Mouse (Mus musculus) C2C12 (cell line): ENCODE measurements around the gene Cenpb. TPM values are rescaled to one million over a fixed set of nuclear protein-coding genes. Genes with fewer than 3 reads are reported as not detected.

Experiments used
- H3K27me3 ChIP-seq: one replicate; pipeline ENCODE4 v1.6.1; 2011; ENCODE audit not compliant: control insufficient read depth, insufficient read depth, insufficient read length
- H3K36me3 ChIP-seq: one replicate; pipeline ENCODE4 v1.6.1; 2011; ENCODE audit not compliant: control insufficient read depth, insufficient read depth
- H3K4me3 ChIP-seq: one replicate; pipeline ENCODE4 v1.5.1; 2011; ENCODE audit warnings: mild to moderate bottlenecking, control low read depth; ENCODE audit not compliant: poor library complexity, insufficient read depth, severe bottlenecking
- H3K79me2 ChIP-seq: one replicate; pipeline ENCODE4 v1.6.1; 2011; ENCODE audit not compliant: control insufficient read depth, insufficient read depth
- H3K79me3 ChIP-seq: one replicate; pipeline ENCODE4 v1.6.1; 2011; ENCODE audit warnings: low read depth, control low read depth
- H3ac ChIP-seq: one replicate; pipeline ENCODE3; 2011; ENCODE audit warnings: low read depth; ENCODE audit not compliant: control insufficient read depth, insufficient read length
- CEBPB ChIP-seq: IDR thresholded peaks from one replicate; pipeline ENCODE4 v1.6.1; 2011; ENCODE audit warnings: low read depth, mild to moderate bottlenecking, control low read depth, moderate library complexity
- CTCF ChIP-seq: IDR thresholded peaks from one replicate; pipeline ENCODE4 v1.5.1; 2011; ENCODE audit not compliant: control insufficient read depth, insufficient read depth, insufficient read length
- FOSL1 ChIP-seq: IDR thresholded peaks from one replicate; pipeline ENCODE4 v1.8.0; 2011; ENCODE audit warnings: mild to moderate bottlenecking, low read length; ENCODE audit not compliant: poor library complexity, insufficient read depth, severe bottlenecking
- MAX ChIP-seq: IDR thresholded peaks from one replicate; pipeline ENCODE4 v1.6.1; 2011; ENCODE audit warnings: mild to moderate bottlenecking, control low read depth
- MYOD1 ChIP-seq: IDR thresholded peaks from one replicate; pipeline ENCODE4 v1.6.1; 2011; ENCODE audit warnings: low read depth; ENCODE audit not compliant: control insufficient read depth, insufficient read length
- MYOG ChIP-seq: IDR thresholded peaks from one replicate; pipeline ENCODE4 v1.6.1; 2011; ENCODE audit not compliant: control insufficient read depth, insufficient read length; ENCODE audit errors: extremely low read depth
- USF1 ChIP-seq: IDR thresholded peaks from one replicate; pipeline ENCODE4 v1.6.1; 2011; ENCODE audit warnings: low read depth, mild to moderate bottlenecking, control low read depth, moderate library complexity
- polyA plus RNA-seq: library from polyadenylated mRNA; unstranded; fragments of >200 nt; fragmentation: generic; extraction: Trizol; gene quantifications from one replicate; pipeline ENCODE4 v1.2.1, GENCODE M21; 2012; ENCODE audit warnings: missing spikeins

The Cenpb gene
- polyA plus RNA-seq, 1 experiment = 168 TPM

DNA sequence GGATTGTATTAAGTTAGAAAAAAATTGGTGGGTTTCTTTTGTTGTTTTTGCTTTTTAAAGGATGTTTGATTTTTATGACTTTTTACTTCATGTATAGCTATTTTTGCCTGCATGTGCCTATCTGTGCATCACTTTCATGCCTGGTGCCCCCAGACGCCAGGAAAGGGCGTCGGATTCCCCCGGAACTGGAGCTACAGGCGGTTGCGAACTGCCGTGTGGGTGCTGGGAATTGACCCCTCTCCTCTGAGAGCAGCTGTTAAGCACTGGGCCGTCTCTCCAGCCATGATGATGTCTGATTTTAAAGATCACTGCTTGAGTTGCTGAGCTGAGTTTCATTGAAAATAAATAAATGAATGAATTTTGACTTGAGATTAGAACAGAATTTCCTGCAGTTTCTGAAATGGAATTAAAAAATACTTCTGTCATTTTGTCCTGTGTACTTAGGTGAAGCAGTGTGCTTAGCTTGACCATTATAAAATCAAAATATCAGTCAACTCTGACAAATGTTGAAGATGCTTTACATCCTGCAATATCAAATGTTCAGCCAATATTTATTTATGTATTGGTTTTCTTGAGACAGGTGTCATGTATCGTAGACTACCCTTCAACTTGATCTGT, 46.8 kb downstream of the Cenpb start, which contains the start of gene Gm11037:
Gm11037 (plus strand) TSS at position 568 of the 618 bp plus-strand sequence.
- H3ac ChIP-seq = no peak within 1 kb of the TSS
- H3K79me2 ChIP-seq = no peaks in the 10 kb centered on the region
- TF ChIP-seq MAX (no peak), FOSL1 (no peak), MYOG (no peak), MYOD1 (no peak), CTCF (no peak), USF1 (no peak), CEBPB (no peak)
- no peak within 1 kb of the TSS for H3K4me3 ChIP-seq
- no peaks in the 10 kb centered on the region for H3K27me3 ChIP-seq
- no peaks in the 10 kb centered on the region for H3K36me3 ChIP-seq
- H3K79me3 ChIP-seq = no peaks in the 10 kb centered on the region

DNA sequence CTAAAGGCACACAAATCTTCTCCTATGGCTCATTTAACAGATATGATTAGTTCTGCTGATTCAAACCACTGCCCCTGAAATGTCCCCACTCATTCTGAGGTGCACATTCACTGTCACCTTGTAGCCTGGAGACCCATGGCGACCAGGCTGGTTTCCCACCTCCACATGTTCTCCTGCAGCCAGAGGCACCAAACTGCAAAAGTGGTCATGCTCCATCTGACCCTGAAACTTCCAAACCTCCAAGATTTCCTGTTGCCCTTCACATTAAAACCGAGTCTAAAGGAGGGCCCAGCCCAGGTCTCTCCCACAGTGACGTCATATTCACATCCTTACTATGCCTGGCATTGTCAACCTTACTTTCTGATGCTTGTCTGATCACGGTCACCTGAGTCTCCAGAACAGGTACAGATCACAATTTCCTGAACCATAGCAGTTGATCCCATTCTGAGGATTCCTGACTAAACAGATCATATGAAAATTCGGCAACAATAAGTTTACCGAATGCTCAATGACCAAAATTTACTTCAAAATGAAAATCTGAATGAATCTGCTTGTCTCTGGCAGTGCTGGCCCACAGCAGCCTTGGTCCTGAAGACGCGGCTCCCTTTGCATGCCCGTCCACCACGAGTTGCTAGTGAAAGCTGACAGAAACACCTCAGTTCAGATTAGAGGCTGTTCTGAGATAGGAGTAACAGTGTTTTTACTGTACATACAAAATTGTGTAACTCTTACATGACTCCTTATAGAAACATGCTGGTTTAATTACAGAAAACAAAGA, 47.6 kb downstream of the Cenpb start:
- H3K36me3 ChIP-seq = no peaks in the 10 kb centered on the region
- H3ac ChIP-seq = no peak overlapping the region
- no peaks in the 10 kb centered on the region for H3K27me3 ChIP-seq
- no peak overlapping the region for H3K4me3 ChIP-seq
- H3K79me3 ChIP-seq = no peaks in the 10 kb centered on the region
- no peaks in the 10 kb centered on the region for H3K79me2 ChIP-seq
- TF ChIP-seq CEBPB = no peak
- no peak for TF ChIP-seq MYOG
- TF ChIP-seq CTCF = no peak
- no peak for TF ChIP-seq USF1
- no peak for TF ChIP-seq MAX
- no peak for TF ChIP-seq FOSL1
- no peak for TF ChIP-seq MYOD1

DNA sequence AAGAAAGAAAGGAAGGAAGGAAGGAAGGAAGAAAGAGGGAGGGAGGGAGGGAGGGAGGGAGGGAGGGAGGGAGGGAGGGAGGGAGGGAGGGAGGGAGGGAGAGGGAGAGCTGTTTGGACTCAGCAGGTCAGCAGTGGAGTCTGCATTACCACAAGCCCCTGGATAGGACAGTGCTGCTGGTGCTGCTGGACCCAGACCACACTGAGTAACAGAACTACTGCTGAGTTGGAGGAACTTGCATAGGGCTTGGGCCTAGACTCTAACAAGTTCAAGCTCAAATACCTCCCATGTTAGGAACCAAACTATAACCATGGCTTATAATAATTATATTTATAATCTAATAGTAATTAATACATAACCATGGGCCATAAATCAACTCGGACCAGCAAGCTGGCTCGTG, 49.0 kb downstream of the Cenpb start:
- H3K79me3 ChIP-seq = no peaks in the 10 kb centered on the region
- no peaks in the 10 kb centered on the region for H3K27me3 ChIP-seq
- TF ChIP-seq MYOG (no peak), CTCF (no peak)
- H3K36me3 ChIP-seq = no peaks in the 10 kb centered on the region
- H3K4me3 ChIP-seq = no peak overlapping the region
- H3ac ChIP-seq = no peak overlapping the region
- H3K79me2 ChIP-seq = no peaks in the 10 kb centered on the region

DNA sequence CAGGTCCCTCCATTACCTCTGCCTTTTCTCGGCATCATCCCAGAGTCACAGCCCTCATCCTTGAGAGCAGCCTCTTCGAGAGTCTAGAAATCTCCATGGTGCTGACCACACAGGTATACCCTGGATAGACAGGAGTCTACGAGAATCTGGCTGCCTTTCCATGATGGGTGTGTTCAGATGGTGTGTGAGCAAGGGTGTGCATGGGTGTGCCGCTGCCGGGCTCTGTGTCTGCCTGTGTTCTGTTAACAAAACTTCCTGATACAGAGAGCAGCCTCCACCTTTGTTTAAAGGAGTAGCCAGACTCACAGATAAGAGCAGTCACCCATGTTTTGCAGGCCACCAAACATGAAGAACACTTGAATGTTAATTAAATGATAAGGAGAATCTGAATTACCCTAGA, 50.0 kb downstream of the Cenpb start:
- TF ChIP-seq MYOG (no peak), CEBPB (no peak), FOSL1 (no peak), MYOD1 (no peak), USF1 (no peak), MAX (no peak), CTCF (no peak)
- Histone ChIP-seq H3ac (no peak overlapping the region), H3K4me3 (no peak overlapping the region)

DNA sequence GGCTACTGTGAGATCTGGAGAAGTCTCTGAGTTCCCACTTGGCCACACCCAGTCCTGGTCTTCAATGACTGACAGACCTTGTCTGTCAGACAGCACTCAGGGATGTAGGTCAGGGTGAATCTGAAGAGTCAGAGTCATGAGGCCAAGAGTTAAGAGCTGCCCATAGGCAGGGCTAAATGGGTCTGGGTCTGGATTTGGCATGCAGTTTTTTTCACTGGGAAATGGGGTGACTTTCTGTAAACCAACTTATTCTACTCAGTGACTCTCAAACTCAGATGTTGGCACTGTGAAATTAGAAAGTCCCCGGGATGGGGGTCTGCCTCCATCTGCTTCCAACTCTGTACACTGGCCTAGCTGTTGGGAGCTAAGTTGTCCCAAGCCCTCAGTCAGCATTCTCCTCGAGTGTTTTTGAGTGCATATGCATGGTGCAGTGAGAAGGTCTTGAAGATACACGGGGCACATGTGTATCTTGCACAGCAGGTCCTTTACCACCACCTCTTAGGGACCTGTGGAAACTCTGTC, 51.2 kb downstream of the Cenpb start:
- H3K79me3 ChIP-seq = no peaks in the 10 kb centered on the region
- no peak for TF ChIP-seq CTCF
- TF ChIP-seq FOSL1 = no peak
- TF ChIP-seq USF1 = no peak
- no peak for TF ChIP-seq CEBPB
- TF ChIP-seq MAX = no peak
- TF ChIP-seq MYOD1 = no peak
- no peaks in the 10 kb centered on the region for H3K27me3 ChIP-seq
- no peaks in the 10 kb centered on the region for H3K79me2 ChIP-seq
- no peak overlapping the region for H3ac ChIP-seq
- H3K36me3 ChIP-seq = no peaks in the 10 kb centered on the region
- no peak overlapping the region for H3K4me3 ChIP-seq

More for the DNA sequence above, 50.0 kb downstream of the Cenpb start:
- Histone ChIP-seq H3K79me3 (no peaks in the 10 kb centered on the region), H3K27me3 (no peaks in the 10 kb centered on the region), H3K79me2 (no peaks in the 10 kb centered on the region), H3K36me3 (no peaks in the 10 kb centered on the region)

DNA sequence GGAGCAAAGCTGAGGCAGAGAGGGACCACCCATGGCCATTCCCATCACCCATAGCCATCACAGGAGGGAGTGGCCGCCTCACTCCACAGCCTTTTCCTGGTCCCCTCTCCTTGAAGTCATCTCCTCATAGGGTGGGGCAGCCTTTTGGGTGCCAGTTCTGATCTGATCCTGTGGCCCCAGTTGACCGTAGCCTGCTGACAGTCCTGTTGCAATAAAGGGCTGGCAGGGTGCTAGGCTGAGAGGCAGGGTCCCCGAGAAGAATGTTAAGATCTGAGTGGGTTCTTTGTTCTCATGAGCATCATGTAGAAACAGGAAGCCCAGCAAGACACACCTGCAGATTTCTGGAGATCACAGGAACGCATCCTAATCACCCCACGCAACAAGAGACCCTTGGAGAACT, 51.7 kb downstream of the Cenpb start:
- no peak overlapping the region for H3K4me3 ChIP-seq
- no peak for TF ChIP-seq MYOD1
- no peak for TF ChIP-seq USF1
- no peak for TF ChIP-seq CTCF
- TF ChIP-seq FOSL1 = no peak
- TF ChIP-seq CEBPB = no peak
- TF ChIP-seq MAX = no peak
- no peak for TF ChIP-seq MYOG

More for the DNA sequence above, 51.7 kb downstream of the Cenpb start:
- Histone ChIP-seq H3ac (no peak overlapping the region), H3K27me3 (no peaks in the 10 kb centered on the region), H3K79me3 (no peaks in the 10 kb centered on the region), H3K36me3 (no peaks in the 10 kb centered on the region), H3K79me2 (no peaks in the 10 kb centered on the region)
